Comparison of ENCODE assay signal across 22 mouse cellular contexts in the genomic region with DNA sequence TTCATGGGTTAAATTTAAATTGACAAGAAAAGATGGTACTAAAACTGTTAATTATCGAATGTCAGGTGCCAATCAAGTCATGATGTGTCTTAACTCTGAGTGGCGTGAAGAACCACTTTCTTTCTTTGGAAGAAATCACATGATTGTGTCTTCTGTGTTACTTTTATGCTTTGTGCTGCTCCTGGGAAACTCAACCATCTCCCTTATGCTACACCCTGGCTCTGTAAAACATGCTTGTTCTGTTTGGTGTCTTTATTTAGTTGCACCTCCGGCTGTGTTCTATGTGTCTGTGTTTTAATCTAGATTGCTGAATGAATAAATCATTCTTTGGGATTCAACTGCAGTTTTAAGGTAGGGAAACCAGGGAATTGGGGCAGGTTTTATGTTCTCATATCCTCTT.
DNase-seq lines count a peak whose midpoint lies in the region; ATAC-seq and TF ChIP-seq lines count a peak whose summit lies in the region.
"Had no signal": no experiment of that assay in that cellular context is flagged by ENCODE, and none has a peak within 500 bp of the region (broad histone marks: within the 10 kb centered on the region; RNA-seq: fewer than 3 reads in every experiment).

No protein-coding gene starts in this region.

- TF ChIP-seq CTCF in forebrain, postnatal 0 days (IDR thresholded peaks at IDR 0.05; ENCODE audit: low read depth), result no peak

- no peak overlapping the region for H3K27ac ChIP-seq in forebrain, embryonic 14.5 days (ENCODE audit: low read depth, low read length)
- H3K27ac ChIP-seq in forebrain, embryonic 13.5 days, result no peak overlapping the region
- H3K27ac ChIP-seq in forebrain, embryonic 16.5 days (ENCODE audit: low read length), result no peak overlapping the region
- no peak overlapping the region for H3K27ac ChIP-seq in forebrain, embryonic 12.5 days
- peak overlapping the region; percentile 40 for H3K27ac ChIP-seq in forebrain, postnatal 0 days (ENCODE audit: low read depth, low read length)
- no peak overlapping the region for H3K27ac ChIP-seq in forebrain, embryonic 10.5 days

- no peaks in the 10 kb centered on the region for H3K36me3 ChIP-seq in forebrain, embryonic 14.5 days (ENCODE audit: control insufficient read depth, insufficient read depth, low read length)
- no peaks in the 10 kb centered on the region for H3K36me3 ChIP-seq in forebrain, embryonic 13.5 days (ENCODE audit: poor library complexity, severe bottlenecking)
- no peaks in the 10 kb centered on the region for H3K36me3 ChIP-seq in forebrain, embryonic 16.5 days (ENCODE audit: control insufficient read depth, insufficient read depth)
- H3K36me3 ChIP-seq in forebrain, embryonic 12.5 days (replicated peaks), result no peaks in the 10 kb centered on the region
- H3K36me3 ChIP-seq in forebrain, postnatal 0 days (ENCODE audit: insufficient read depth), result no peaks in the 10 kb centered on the region
- no peaks in the 10 kb centered on the region for H3K36me3 ChIP-seq in forebrain, embryonic 10.5 days (replicated peaks)
- H3K36me3 ChIP-seq: G1E had no signal

- H3K4me1 ChIP-seq in forebrain, embryonic 14.5 days (ENCODE audit: control insufficient read depth, insufficient read depth, low read length), result no peaks in the 10 kb centered on the region
- H3K4me1 ChIP-seq in forebrain, embryonic 13.5 days, result no peaks in the 10 kb centered on the region
- no peaks in the 10 kb centered on the region for H3K4me1 ChIP-seq in forebrain, embryonic 16.5 days (replicated peaks; ENCODE audit: control insufficient read depth, insufficient read depth, low read length)
- no peaks in the 10 kb centered on the region for H3K4me1 ChIP-seq in forebrain, embryonic 12.5 days
- no peaks in the 10 kb centered on the region for H3K4me1 ChIP-seq in forebrain, postnatal 0 days (ENCODE audit: insufficient read depth)
- H3K4me1 ChIP-seq in forebrain, embryonic 10.5 days, result peaks cover 6% of the 10 kb centered on the region; the same call in 1 of the 2 replicates

- no peak for ATAC-seq in forebrain, embryonic 14.5 days
- no peak for ATAC-seq in forebrain, embryonic 13.5 days
- ATAC-seq in forebrain, embryonic 16.5 days, result peak; percentile 47; the same call in 1 of the 2 replicates
- no peak for ATAC-seq in forebrain, embryonic 12.5 days (ENCODE audit: low FRiP score)
- ATAC-seq in forebrain, postnatal 0 days, result peak; percentile 70
- ATAC-seq in frontal cortex, adult (ENCODE audit: low TSS enrichment), result 0 out of 2 replicates have a peak, but pooled peaks have one; percentile 57
- ATAC-seq: activated CD4-positive, CD25-positive, alpha-beta regulatory T cell, adult 4 months; CD4-positive, CD25-positive, alpha-beta regulatory T cell, adult 4 months; Patski had no signal

- 0 out of 2 replicates have a peak, but pooled peaks cover 2% of the 10 kb centered on the region for H3K9me3 ChIP-seq in forebrain, embryonic 14.5 days (replicated peaks; ENCODE audit: control insufficient read depth, low read length)
- H3K9me3 ChIP-seq in forebrain, embryonic 13.5 days (replicated peaks), result peaks cover 4% of the 10 kb centered on the region; the same call in 1 of the 2 replicates
- H3K9me3 ChIP-seq in forebrain, embryonic 16.5 days (ENCODE audit: control insufficient read depth, low read length), result no peaks in the 10 kb centered on the region; the same call in 1 of the 2 replicates
- 0 out of 2 replicates have a peak, but pooled peaks cover 3% of the 10 kb centered on the region for H3K9me3 ChIP-seq in forebrain, embryonic 12.5 days
- no peaks in the 10 kb centered on the region for H3K9me3 ChIP-seq in forebrain, postnatal 0 days (ENCODE audit: low read length)
- H3K9me3 ChIP-seq in forebrain, embryonic 10.5 days, result peaks cover 15% of the 10 kb centered on the region

- WGBS in forebrain, embryonic 14.5 days, result 62% methylated on average over 3 of the region's 3 CpGs
- WGBS in forebrain, embryonic 13.5 days, result 70% methylated on average over 3 of the region's 3 CpGs
- 63% methylated on average over 3 of the region's 3 CpGs for WGBS in forebrain, embryonic 16.5 days
- 75% methylated on average over 3 of the region's 3 CpGs for WGBS in forebrain, embryonic 12.5 days
- WGBS in forebrain, postnatal 0 days, result 55% methylated on average over 3 of the region's 3 CpGs
- WGBS in forebrain, embryonic 10.5 days, result 76% methylated on average over 3 of the region's 3 CpGs

- no peak overlapping the region for H3K9ac ChIP-seq in forebrain, embryonic 14.5 days (ENCODE audit: low read length)
- H3K9ac ChIP-seq in forebrain, embryonic 13.5 days, result no peak overlapping the region
- H3K9ac ChIP-seq in forebrain, embryonic 16.5 days (replicated peaks; ENCODE audit: low read depth, low read length), result no peak overlapping the region
- no peak overlapping the region for H3K9ac ChIP-seq in forebrain, embryonic 12.5 days
- no peak overlapping the region for H3K9ac ChIP-seq in forebrain, postnatal 0 days

- H3K27me3 ChIP-seq in forebrain, embryonic 14.5 days (replicated peaks; ENCODE audit: control insufficient read depth, insufficient read depth, low read length), result no peaks in the 10 kb centered on the region
- H3K27me3 ChIP-seq in forebrain, embryonic 13.5 days, result no peaks in the 10 kb centered on the region
- no peaks in the 10 kb centered on the region for H3K27me3 ChIP-seq in forebrain, embryonic 16.5 days (replicated peaks; ENCODE audit: control insufficient read depth, insufficient read depth, low read length)
- H3K27me3 ChIP-seq in forebrain, embryonic 12.5 days, result no peaks in the 10 kb centered on the region
- no peaks in the 10 kb centered on the region for H3K27me3 ChIP-seq in forebrain, postnatal 0 days (ENCODE audit: insufficient read depth, low read length)
- H3K27me3 ChIP-seq in forebrain, embryonic 10.5 days (ENCODE audit: poor library complexity, severe bottlenecking), result no peaks in the 10 kb centered on the region
- H3K27me3 ChIP-seq: CH12.LX, Patski had no signal

- no peak overlapping the region for H3K4me2 ChIP-seq in forebrain, embryonic 14.5 days (ENCODE audit: low read length)
- no peak overlapping the region for H3K4me2 ChIP-seq in forebrain, embryonic 13.5 days
- H3K4me2 ChIP-seq in forebrain, embryonic 16.5 days (ENCODE audit: low read length), result no peak overlapping the region
- no peak overlapping the region for H3K4me2 ChIP-seq in forebrain, embryonic 12.5 days
- H3K4me2 ChIP-seq in forebrain, postnatal 0 days (ENCODE audit: low read depth), result no peak overlapping the region

- peak; percentile 5 for DNase-seq in forebrain, embryonic 14.5 days (ENCODE audit: low spot score)
- peak; percentile 27 for DNase-seq in forebrain, postnatal 0 days
- DNase-seq in forebrain, embryonic 10.5 days (ENCODE audit: extremely low spot score, low spot score), result no peak
- no peak for DNase-seq in frontal cortex, postnatal 14 days (ENCODE audit: low spot score in 2 of 2)
- DNase-seq: adrenal gland, adult 2 months; adrenal gland, adult 8-10 months; adrenal gland, postnatal 10 days; adrenal gland, postnatal 14 days; adrenal gland, postnatal 25 days; adrenal gland, postnatal 36 days; B cell, adult 2 months; cerebellum, adult 11 months; cerebellum, adult 11-12 months had no signal

- no peak overlapping the region for H3K4me3 ChIP-seq in forebrain, embryonic 14.5 days (ENCODE audit: low read depth, low read length)
- no peak overlapping the region for H3K4me3 ChIP-seq in forebrain, embryonic 13.5 days
- H3K4me3 ChIP-seq in forebrain, embryonic 16.5 days (replicated peaks; ENCODE audit: low read length), result no peak overlapping the region
- H3K4me3 ChIP-seq in forebrain, embryonic 12.5 days (replicated peaks), result no peak overlapping the region
- no peak overlapping the region for H3K4me3 ChIP-seq in forebrain, postnatal 0 days (ENCODE audit: low read depth, low read length)
- no peak overlapping the region for H3K4me3 ChIP-seq in forebrain, embryonic 10.5 days

Comparison
In these comparisons a context has a peak if more than half of its experiments do, and no peak if none do; other contexts are left out.
1. ATAC-seq: peak in forebrain, embryonic 16.5 days (single experiment), forebrain, postnatal 0 days (single experiment) and frontal cortex, adult (single experiment); none in forebrain, embryonic 14.5 days (single experiment), forebrain, embryonic 13.5 days (single experiment) and forebrain, embryonic 12.5 days (single experiment).
2. DNase-seq: peak in forebrain, embryonic 14.5 days (single experiment) and forebrain, postnatal 0 days (single experiment); none in forebrain, embryonic 10.5 days (single experiment) and frontal cortex, postnatal 14 days (0 of 2).